Mouse (Mus musculus) heart, adult 10 weeks (tissue): ENCODE data around the gene Exosc1. TPM values are rescaled to one million over a fixed set of nuclear protein-coding genes. Genes with fewer than 3 reads are reported as not detected.

Experiments
- polyA plus RNA-seq: library from polyadenylated mRNA; stranded (reverse); fragments of 350-450 nt; fragmentation: Illumina TruSeq; extraction: RNeasy Lipid Tissue Mini Kit (QIAGEN cat#74804); gene quantifications from one replicate; pipeline ENCODE4 v1.2.3, GENCODE M21; 2014; ENCODE audit warnings: low read depth, low replicate concordance

Exosc1 gene
- 17.6 TPM for polyA plus RNA-seq

DNA sequence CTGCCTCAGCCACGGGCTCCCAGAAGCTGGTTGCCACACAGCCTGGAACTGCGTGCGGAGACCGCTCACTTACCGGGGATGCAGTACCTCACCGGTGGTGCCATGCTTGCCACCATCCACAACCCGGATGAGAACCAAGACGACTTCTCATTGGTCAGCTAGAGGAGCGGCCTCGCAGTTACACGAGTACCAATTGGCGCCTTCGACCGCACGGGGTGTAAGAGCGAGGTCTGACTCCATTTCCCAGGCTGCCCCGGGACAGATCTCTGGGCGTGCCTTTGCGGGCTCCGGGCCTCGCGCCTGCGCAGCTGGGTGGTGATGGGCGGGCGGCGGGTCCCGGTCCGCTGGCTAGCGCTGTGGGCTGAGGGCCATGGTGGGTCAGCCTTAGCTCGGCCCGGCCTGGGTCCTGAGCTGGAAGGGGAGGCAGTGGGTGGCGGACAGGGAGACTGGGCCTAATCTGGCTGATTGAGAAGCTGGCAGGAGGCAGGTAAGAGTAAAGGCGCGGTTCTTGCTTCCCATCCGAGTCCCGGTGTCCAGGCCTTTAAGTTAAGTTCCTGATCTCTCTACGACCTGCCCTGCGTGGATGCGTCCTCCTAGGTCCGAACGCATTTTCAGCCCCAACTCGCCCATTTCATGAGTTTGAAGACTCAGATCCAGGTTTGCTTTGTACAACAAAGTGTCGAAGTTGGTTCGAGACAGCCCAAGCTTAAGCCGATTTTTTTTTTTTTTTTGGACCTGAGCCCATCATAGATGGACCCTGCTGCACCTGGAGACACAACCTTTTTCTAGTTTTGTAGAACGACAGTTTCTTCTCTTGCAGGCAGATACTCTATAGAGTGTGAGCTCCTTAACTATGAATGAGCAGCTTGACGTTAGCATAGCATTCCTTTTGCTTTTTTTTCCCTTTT is at the start of gene Exosc1, which contains the start of gene Zdhhc16:
Gene Exosc1, minus strand, starts transcription at position 245 of the 908 bp plus-strand sequence.
Gene Zdhhc16, plus strand, starts transcription at position 302 of the 908 bp plus-strand sequence.

GRCm38 (mm10) chr19:41981595-41981927 is 48.3 kb upstream of the Exosc1 start, which contains the start of gene Ubtd1:
TSS of gene Ubtd1 (plus strand) at chr19:41981763.

DNA sequence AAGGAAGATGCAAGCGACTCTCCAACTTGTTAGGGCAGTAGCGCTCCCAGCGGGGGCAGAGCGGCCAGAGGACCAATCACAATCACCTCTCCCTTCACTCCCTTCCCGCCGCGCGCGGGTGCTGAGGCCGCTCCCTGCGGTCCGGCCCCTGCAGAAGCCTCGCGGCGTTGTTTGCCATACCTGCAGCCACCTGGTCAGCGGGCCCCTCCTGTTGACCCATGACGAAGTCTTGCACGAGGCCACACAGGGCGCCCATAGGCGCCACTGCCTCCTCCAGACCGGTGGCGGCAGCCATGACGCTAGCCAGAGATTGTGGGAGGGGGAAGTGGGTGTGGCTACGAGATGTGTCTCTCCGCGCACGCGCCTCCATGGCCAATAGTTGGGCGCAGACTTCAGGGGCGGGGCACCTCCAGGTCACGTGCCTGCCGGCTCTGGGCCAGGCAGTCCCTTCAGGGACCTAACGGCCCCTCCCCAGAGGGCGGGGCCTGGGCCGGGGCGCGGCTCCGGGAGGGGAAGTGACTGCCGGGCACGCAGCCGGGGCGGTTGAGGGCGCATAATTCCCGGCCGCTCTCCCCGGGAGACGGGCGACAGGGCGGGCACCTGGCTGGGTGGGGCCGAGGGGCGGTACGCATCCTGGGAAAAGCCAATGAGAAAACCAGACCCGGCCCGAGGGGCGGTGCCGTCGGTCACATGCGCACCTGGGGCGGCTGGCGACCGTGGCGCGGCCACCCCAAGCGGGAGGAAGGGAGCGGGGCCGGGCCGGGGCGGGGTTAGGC is 47.8 kb upstream of the Exosc1 start, which contains the start of gene Mms19:
Gene Mms19, minus strand, starts transcription at position 339 of the 776 bp plus-strand sequence.

DNA sequence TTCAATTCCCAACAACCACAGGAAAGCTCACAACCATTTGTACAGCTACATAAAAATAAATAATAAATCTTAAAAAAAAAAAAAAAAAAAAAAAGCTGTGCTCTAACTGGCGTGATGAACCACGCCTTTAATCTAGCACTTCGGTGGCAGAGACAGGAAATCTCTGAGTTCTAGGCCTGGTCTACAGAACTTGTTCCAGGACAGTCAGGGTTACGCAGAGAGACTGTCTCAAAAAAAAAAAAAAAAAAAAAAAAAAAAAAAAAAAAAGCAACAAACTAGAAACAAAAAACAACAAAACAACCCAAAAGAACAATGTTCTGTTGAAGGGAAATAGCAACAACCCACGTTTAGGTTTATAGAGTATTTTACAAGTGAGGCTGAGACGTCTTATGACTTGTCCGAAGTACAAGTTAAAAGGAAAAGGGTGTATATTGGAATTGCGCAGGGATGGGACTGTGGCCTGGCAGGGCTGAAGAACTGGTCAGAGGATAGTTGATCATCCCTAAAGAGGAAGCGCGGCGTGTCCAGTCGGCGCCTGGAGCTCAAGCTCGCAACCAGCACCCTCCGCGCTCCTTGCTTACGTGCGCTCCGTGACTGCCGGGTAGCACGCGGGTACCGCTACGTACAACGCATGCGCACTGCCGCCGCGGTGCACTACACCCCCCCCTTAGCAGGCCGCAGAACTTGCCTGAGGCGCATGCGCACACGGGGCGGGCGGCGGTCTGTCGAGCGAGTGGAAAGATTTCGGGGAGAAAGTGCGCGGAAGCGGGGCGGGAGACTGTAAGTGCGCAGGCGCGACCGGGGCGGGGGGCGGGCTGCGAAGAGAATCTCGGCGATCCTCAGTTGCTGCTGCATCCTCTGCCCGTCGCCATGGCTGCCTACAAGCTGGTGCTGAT is 21.8 kb downstream of the Exosc1 start, which contains the start of gene Pgam1:
Gene Pgam1, plus strand, starts transcription at position 746 of the 896 bp plus-strand sequence.

GRCm38 (mm10) chr19:41895460-41896318 is 37.5 kb downstream of the Exosc1 start, which contains the start of gene Rrp12:
TSS of gene Rrp12 (minus strand) at chr19:41896173.

Other genes starting within 250 kb of the Exosc1 start
- gene Slit1, start 189.8 kb downstream of the Exosc1 start, polyA plus RNA-seq = not detected
- 1.8 TPM for gene Arhgap19, start 131.4 kb downstream of the Exosc1 start, polyA plus RNA-seq
- 1.5 TPM for gene Frat1, start 103.5 kb downstream of the Exosc1 start, polyA plus RNA-seq
- 1.0 TPM for gene Frat2, start 85.3 kb downstream of the Exosc1 start, polyA plus RNA-seq
- gene Rrp12, start 37.2 kb downstream of the Exosc1 start, polyA plus RNA-seq = 10.8 TPM
- 116 TPM for gene Pgam1, start 21.5 kb downstream of the Exosc1 start, polyA plus RNA-seq
- gene Zdhhc16, start 57 bp upstream of the Exosc1 start, polyA plus RNA-seq = 18.1 TPM
- 18.8 TPM for gene Mms19, start 47.7 kb upstream of the Exosc1 start, polyA plus RNA-seq
- gene Ubtd1, start 48.3 kb upstream of the Exosc1 start, polyA plus RNA-seq = 22.9 TPM
- not detected for gene Ankrd2, start 102.6 kb upstream of the Exosc1 start, polyA plus RNA-seq
- gene Hoga1, start 112.2 kb upstream of the Exosc1 start, polyA plus RNA-seq = 0.84 TPM
- not detected for gene 4933411K16Rik, start 118.8 kb upstream of the Exosc1 start, polyA plus RNA-seq
- 2.1 TPM for gene Morn4, start 152.9 kb upstream of the Exosc1 start, polyA plus RNA-seq
- 17.5 TPM for gene Pi4k2a, start 157.0 kb upstream of the Exosc1 start, polyA plus RNA-seq
- 20.8 TPM for gene Avpi1, start 195.6 kb upstream of the Exosc1 start, polyA plus RNA-seq
- gene Marveld1, start 214.0 kb upstream of the Exosc1 start, polyA plus RNA-seq = 32.2 TPM
- gene Zfyve27, start 230.5 kb upstream of the Exosc1 start, polyA plus RNA-seq = 24.3 TPM